Mouse (Mus musculus) MEL (cell line): ENCODE data around the gene Rbck1. TPM values are rescaled to one million over a fixed set of nuclear protein-coding genes. Genes with fewer than 3 reads are reported as not detected.

Experiments
- DNase-seq: peaks from one replicate; pipeline ENCODE4 v3.0.0; 2011; ENCODE audit warnings: low read depth, low spot score
- H3K27ac ChIP-seq: 2 replicates; pipeline ENCODE4 v1.5.1; 2012; ENCODE audit warnings: low read depth, mild to moderate bottlenecking, control low read depth, low read length, moderate library complexity; ENCODE audit not compliant: control insufficient read depth
- H3K27me3 ChIP-seq, 2 experiments: fragments of 150-350 bp in 1 of 2; sonication (generic) in 1 of 2; 2 replicates each; pipeline ENCODE4 v1.6.1; 2012; ENCODE audit warnings: low read length in 2 of 2, mild to moderate bottlenecking in 2 of 2, improper control_type of control experiment in 1 of 2, moderate library complexity in 1 of 2; ENCODE audit not compliant: insufficient read depth in 2 of 2, control insufficient read depth in 1 of 2
- H3K36me3 ChIP-seq, 2 experiments: 2 replicates each; pipeline ENCODE4 v1.6.1; 2012 to 2014; ENCODE audit warnings: low read length in 2 of 2, improper control_type of control experiment in 1 of 2, inconsistent platforms in 1 of 2, mild to moderate bottlenecking in 1 of 2; ENCODE audit not compliant: insufficient read depth in 2 of 2, control insufficient read depth in 1 of 2
- H3K4me1 ChIP-seq, 2 experiments: fragments of 150-350 bp in 1 of 2; sonication (generic) in 1 of 2; 2 replicates each; pipeline ENCODE4 v1.6.1; 2012; ENCODE audit warnings: low read length in 2 of 2, improper control_type of control experiment in 1 of 2, mild to moderate bottlenecking in 1 of 2; ENCODE audit not compliant: insufficient read depth in 2 of 2, control insufficient read depth in 1 of 2
- H3K4me3 ChIP-seq, 2 experiments: fragments of 150-350 bp in 1 of 2; sonication (generic) in 1 of 2; 2 replicates each; pipeline ENCODE4 v1.5.1; 2012; ENCODE audit warnings: low read depth in 2 of 2, low read length in 2 of 2, mild to moderate bottlenecking in 2 of 2, moderate library complexity in 2 of 2, control low read depth in 1 of 2, improper control_type of control experiment in 1 of 2; ENCODE audit not compliant: control insufficient read depth in 1 of 2, insufficient read depth in 1 of 2
- H3K79me2 ChIP-seq: 2 replicates; pipeline ENCODE4 v1.6.1; 2012; ENCODE audit warnings: mild to moderate bottlenecking, low read length, moderate library complexity; ENCODE audit not compliant: control insufficient read depth, poor library complexity, insufficient read depth
- H3K9ac ChIP-seq: 2 replicates; pipeline ENCODE4 v1.6.1; 2012; ENCODE audit warnings: low read depth, mild to moderate bottlenecking, control low read depth, low read length, moderate library complexity; ENCODE audit not compliant: control insufficient read depth, poor library complexity, severe bottlenecking
- H3K9me3 ChIP-seq: fragments of 150-350 bp; sonication (generic); replicated peaks from 2 replicates; pipeline ENCODE4 v1.6.1; 2012; ENCODE audit warnings: mild to moderate bottlenecking, low read length, improper control_type of control experiment, moderate library complexity; ENCODE audit not compliant: insufficient read depth
- CHD1 ChIP-seq: IDR thresholded peaks from 2 replicates; pipeline ENCODE4 v1.6.1; 2012; ENCODE audit warnings: low read depth, mild to moderate bottlenecking, inconsistent platforms, low read length, improper control_type of control experiment
- CTCF ChIP-seq, 3 experiments: IDR thresholded peaks in 2 of 3; conservative IDR thresholded peaks in 1 of 3; 2 replicates each; pipeline ENCODE4 v1.5.1; 2011 to 2012; ENCODE audit warnings: low read length in 3 of 3, low read depth in 2 of 3, mild to moderate bottlenecking in 2 of 3, improper control_type of control experiment in 1 of 3, inconsistent platforms in 1 of 3, mixed read lengths in 1 of 3, moderate library complexity in 1 of 3; ENCODE audit not compliant: control insufficient read depth in 1 of 3, insufficient read depth in 1 of 3, poor library complexity in 1 of 3, severe bottlenecking in 1 of 3
- E2F4 ChIP-seq: IDR thresholded peaks from 2 replicates; pipeline ENCODE4 v1.6.1; 2011; ENCODE audit warnings: low read depth, low read length, improper control_type of control experiment, borderline replicate concordance
- EP300 ChIP-seq, 2 experiments: IDR thresholded peaks; 2 replicates each; pipeline ENCODE4 v1.6.1; 2011; ENCODE audit warnings: improper control_type of control experiment in 2 of 2, low read length in 2 of 2, low read depth in 1 of 2, mild to moderate bottlenecking in 1 of 2
- ETS1 ChIP-seq: IDR thresholded peaks from 2 replicates; pipeline ENCODE4 v1.6.1; 2012; ENCODE audit warnings: low read depth, mild to moderate bottlenecking, inconsistent platforms, low read length, improper control_type of control experiment, moderate library complexity
- GATA1 ChIP-seq: IDR thresholded peaks from 2 replicates; pipeline ENCODE4 v1.6.1; 2011; ENCODE audit warnings: low read depth, low read length, improper control_type of control experiment
- HCFC1 ChIP-seq: IDR thresholded peaks from 2 replicates; pipeline ENCODE4 v1.6.1; 2012; ENCODE audit warnings: low read depth, mild to moderate bottlenecking, inconsistent platforms, low read length, improper control_type of control experiment, moderate library complexity
- JUND ChIP-seq: IDR thresholded peaks from 2 replicates; pipeline ENCODE4 v1.6.1; 2011; ENCODE audit warnings: low read depth, mild to moderate bottlenecking, improper control_type of control experiment, low read length
- KAT2A ChIP-seq: conservative IDR thresholded peaks from 2 replicates; pipeline ENCODE4 v1.6.1; 2012; ENCODE audit warnings: low read depth, low read length, improper control_type of control experiment, inconsistent platforms
- MAX ChIP-seq: IDR thresholded peaks from 2 replicates; pipeline ENCODE4 v1.6.1; 2011; ENCODE audit warnings: low read length, improper control_type of control experiment
- NRF1 ChIP-seq: IDR thresholded peaks from 2 replicates; pipeline ENCODE4 v1.6.1; 2014; ENCODE audit warnings: low read depth, mild to moderate bottlenecking, inconsistent platforms, low read length, improper control_type of control experiment, moderate library complexity; ENCODE audit not compliant: poor library complexity, insufficient read depth, severe bottlenecking
- POLR2A ChIP-seq, 2 experiments: IDR thresholded peaks; 2 replicates each; pipeline ENCODE4 v1.6.1; 2011 to 2012; ENCODE audit warnings: low read length in 2 of 2, mild to moderate bottlenecking in 2 of 2, control low read depth in 1 of 2, improper control_type of control experiment in 1 of 2, low read depth in 1 of 2, moderate library complexity in 1 of 2; ENCODE audit not compliant: control insufficient read depth in 1 of 2, insufficient read depth in 1 of 2, poor library complexity in 1 of 2
- POLR2AphosphoS2 ChIP-seq: IDR thresholded peaks from 2 replicates; pipeline ENCODE4 v1.6.1; 2011; ENCODE audit warnings: low read length, improper control_type of control experiment
- POLR2AphosphoS5 ChIP-seq: IDR thresholded peaks from 2 replicates; pipeline ENCODE4 v1.6.1; 2012; ENCODE audit warnings: low read depth, borderline replicate concordance, mild to moderate bottlenecking, inconsistent platforms, low read length, moderate library complexity, mixed read lengths
- RAD21 ChIP-seq: IDR thresholded peaks from 2 replicates; pipeline ENCODE4 v1.6.1; 2011; ENCODE audit warnings: mild to moderate bottlenecking, low read depth, low read length, improper control_type of control experiment
- RCOR1 ChIP-seq: IDR thresholded peaks from 2 replicates; pipeline ENCODE4 v1.6.1; 2012; ENCODE audit warnings: low read depth, mild to moderate bottlenecking, inconsistent platforms, low read length, improper control_type of control experiment
- SIN3A ChIP-seq: IDR thresholded peaks from 2 replicates; pipeline ENCODE4 v1.6.1; 2012; ENCODE audit warnings: low read length, improper control_type of control experiment, inconsistent platforms
- SMC3 ChIP-seq: IDR thresholded peaks from 2 replicates; pipeline ENCODE4 v1.6.1; 2011; ENCODE audit warnings: low read depth, low read length, improper control_type of control experiment
- TAL1 ChIP-seq: IDR thresholded peaks from 2 replicates; pipeline ENCODE4 v1.6.1; 2012; ENCODE audit warnings: mild to moderate bottlenecking, inconsistent platforms, low read length, moderate library complexity, mixed read lengths
- USF1 ChIP-seq: IDR thresholded peaks from 2 replicates; pipeline ENCODE4 v1.6.1; 2014; ENCODE audit warnings: low read depth, mild to moderate bottlenecking, inconsistent platforms, low read length, improper control_type of control experiment, moderate library complexity
- USF2 ChIP-seq, 2 experiments: IDR thresholded peaks; 2 replicates each; pipeline ENCODE4 v1.6.1; 2011 to 2012; ENCODE audit warnings: improper control_type of control experiment in 2 of 2, low read length in 2 of 2, borderline replicate concordance in 1 of 2, inconsistent platforms in 1 of 2, low read depth in 1 of 2, mild to moderate bottlenecking in 1 of 2; ENCODE audit not compliant: insufficient read depth in 1 of 2
- ZMIZ1 ChIP-seq: IDR thresholded peaks from 2 replicates; pipeline ENCODE4 v1.6.1; 2012; ENCODE audit warnings: low read depth, mild to moderate bottlenecking, inconsistent platforms, low read length, improper control_type of control experiment, moderate library complexity
- ZNF384 ChIP-seq: IDR thresholded peaks from 2 replicates; pipeline ENCODE4 v1.6.1; 2012; ENCODE audit warnings: low read depth, mild to moderate bottlenecking, inconsistent platforms, low read length, improper control_type of control experiment
- polyA plus RNA-seq, 2 experiments: library from polyadenylated mRNA; stranded (reverse) in 1 of 2; unstranded in 1 of 2; fragments of >175 nt in 1 of 2; fragments of >200 nt in 1 of 2; gene quantifications; 2 replicates each; pipeline versions ENCODE4 v1.2.1 to v1.2.4; 2012; ENCODE audit warnings: low replicate concordance in 2 of 2, low read depth in 1 of 2; ENCODE audit not compliant: insufficient read length in 2 of 2, insufficient read depth in 1 of 2, missing spikeins in 1 of 2
- total RNA-seq: library from RNA; depleted of rRNA; stranded (reverse); fragments of 300-350 nt; gene quantifications from 2 replicates; pipeline ENCODE4 v1.2.3, GENCODE M21; 2012

Rbck1 gene
- total and polyA plus RNA-seq, 3 experiments: 90.9 to 162 (median 92.1) TPM

DNA sequence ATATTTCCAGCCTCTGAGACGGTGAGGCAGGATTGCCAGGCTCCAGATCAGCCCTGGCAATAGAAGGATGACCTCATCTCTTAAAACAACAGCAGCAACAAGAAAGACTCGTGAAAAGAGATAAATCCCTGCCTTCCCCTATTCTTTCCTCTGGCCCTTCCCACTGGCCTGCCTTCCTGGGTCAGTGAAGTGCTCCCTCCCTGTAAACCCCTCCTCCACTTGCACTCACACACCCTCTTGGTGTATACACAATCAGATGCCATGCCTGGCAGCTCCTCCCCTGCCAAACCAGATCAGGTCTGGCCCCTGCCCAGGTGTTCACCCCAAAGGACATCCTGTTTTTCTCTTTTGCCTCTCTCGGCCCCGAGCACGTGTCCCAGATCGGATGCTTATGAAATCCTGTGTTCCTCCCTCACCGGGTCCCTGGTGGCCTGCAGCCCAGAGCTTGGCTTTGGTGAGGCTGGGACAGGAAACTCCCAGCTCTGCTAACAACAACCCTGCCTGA lies 27.9 kb upstream of the Rbck1 start:
- DNase-seq: no peak
- Histone ChIP-seq H3K79me2 (no peaks in the 10 kb centered on the region), H3K27me3 (no peaks in the 10 kb centered on the region), H3K36me3 (no peaks in the 10 kb centered on the region), H3K27ac (no peak overlapping the region), H3K4me1 (peaks cover 1 to 4% of the 10 kb centered on the region in 2 experiments; a peak in 3 of 4 replicates), H3K9ac (no peak overlapping the region)
- TF ChIP-seq USF2 (IDR thresholded peaks at IDR 0.05; ENCODE audit: borderline replicate concordance in 1 of 2, insufficient read depth in 1 of 2, low read depth in 1 of 2, low read length in 2 of 2): no peak
- no peak for TF ChIP-seq CTCF (IDR thresholded peaks at IDR 0.05 in 2 of 3, conservative IDR thresholded peaks at IDR 0.05 in 1 of 3; ENCODE audit: control insufficient read depth in 1 of 3, insufficient read depth in 1 of 3, low read depth in 2 of 3, low read length in 3 of 3, poor library complexity in 1 of 3, severe bottlenecking in 1 of 3)
- no peak for TF ChIP-seq ZNF384
- no peak for TF ChIP-seq CHD1
- no peak for TF ChIP-seq KAT2A
- TF ChIP-seq HCFC1: no peak
- no peak for TF ChIP-seq ETS1
- TF ChIP-seq TAL1: no peak
- TF ChIP-seq NRF1: no peak
- TF ChIP-seq RAD21: no peak
- TF ChIP-seq MAX: no peak
- TF ChIP-seq POLR2AphosphoS5: no peak
- no peak for TF ChIP-seq GATA1
- no peak for TF ChIP-seq ZMIZ1
- no peak for TF ChIP-seq E2F4
- TF ChIP-seq, all 39 proteins: peak for 0
- Histone ChIP-seq H3K4me3 (no peak overlapping the region), H3K9me3 (no peaks in the 10 kb centered on the region)

DNA sequence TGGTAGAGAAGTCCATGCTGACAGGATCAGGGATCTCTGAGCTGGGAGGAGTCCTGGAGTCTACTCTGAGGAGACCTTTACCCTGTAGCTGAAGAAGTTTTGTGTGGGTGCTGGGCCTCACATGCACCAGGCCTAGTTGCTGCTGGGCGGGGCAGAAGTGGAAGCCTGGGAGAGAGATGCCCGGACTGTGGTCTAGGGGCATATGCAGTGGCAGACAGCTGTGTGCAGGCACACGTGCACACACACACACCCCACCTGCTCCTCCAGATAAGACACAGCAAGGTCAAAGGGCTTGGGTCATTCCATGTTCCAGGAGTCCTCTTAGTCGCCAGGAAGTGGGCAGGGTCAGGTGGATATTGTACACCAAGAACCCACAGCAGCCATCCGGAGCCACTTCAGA lies 27.2 kb upstream of the Rbck1 start:
- H3K9me3 ChIP-seq: no peaks in the 10 kb centered on the region
- H3K27ac ChIP-seq: no peak overlapping the region
- H3K4me1 ChIP-seq: peaks cover 3 to 4% of the 10 kb centered on the region in 2 experiments; a peak in 3 of 4 replicates
- no peak overlapping the region for H3K9ac ChIP-seq
- H3K27me3 ChIP-seq: no peaks in the 10 kb centered on the region
- no peak overlapping the region for H3K4me3 ChIP-seq
- TF ChIP-seq USF1 (no peak), RCOR1 (no peak), E2F4 (no peak), POLR2A (IDR thresholded peaks at IDR 0.05; ENCODE audit: control insufficient read depth in 1 of 2, insufficient read depth in 1 of 2, low read depth in 1 of 2, low read length in 2 of 2, poor library complexity in 1 of 2) (no peak), ZNF384 (no peak), JUND (no peak), KAT2A (no peak), GATA1 (no peak), ZMIZ1 (no peak), ETS1 (no peak), POLR2AphosphoS2 (no peak), MAX (no peak), SMC3 (no peak), SIN3A (no peak), HCFC1 (no peak), NRF1 (no peak), EP300 (IDR thresholded peaks at IDR 0.05; ENCODE audit: low read depth in 1 of 2, low read length in 2 of 2) (no peak)
- no peaks in the 10 kb centered on the region for H3K79me2 ChIP-seq
- DNase-seq: no peak
- no peaks in the 10 kb centered on the region for H3K36me3 ChIP-seq
